Mouse (Mus musculus) G1E (cell line): Measurements from ENCODE around the gene Phldb1.

ENCODE experiments used
- CTCF ChIP-seq: IDR thresholded peaks from 2 replicates; pipeline ENCODE4 v1.5.1; 2012; ENCODE audit warnings: low read depth, low read length, inconsistent platforms, mixed read lengths
- GATA1 ChIP-seq: IDR thresholded peaks from 2 replicates; pipeline ENCODE4 v1.6.1; 2012; ENCODE audit warnings: borderline replicate concordance, low read length, inconsistent platforms, mixed read lengths
- GATA2 ChIP-seq: IDR thresholded peaks from 2 replicates; pipeline ENCODE4 v1.6.1; 2012; ENCODE audit warnings: low read depth, low read length, inconsistent platforms, borderline replicate concordance
- TAL1 ChIP-seq: conservative IDR thresholded peaks from 2 replicates; pipeline ENCODE4 v1.6.1; 2012; ENCODE audit warnings: low read depth, low read length, inconsistent platforms, mixed read lengths

DNA sequence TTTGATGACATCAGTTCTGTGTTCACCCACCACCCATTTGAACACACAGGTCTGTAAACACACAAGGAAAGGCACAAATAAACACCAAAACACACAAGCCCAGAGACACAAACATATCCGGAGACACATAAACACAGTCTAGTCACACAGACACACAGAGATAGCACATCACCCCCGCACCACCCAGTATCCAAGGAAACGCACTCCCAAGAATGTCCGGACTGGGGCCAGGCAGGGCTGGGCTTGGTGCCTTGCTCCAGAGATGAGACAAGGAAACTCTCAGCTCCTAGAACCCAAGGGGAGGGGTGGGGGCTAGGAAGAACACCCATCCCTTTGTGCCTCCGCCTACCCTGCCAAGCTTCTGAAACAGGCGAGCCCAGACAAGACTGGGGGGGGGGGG lies 10.8 kb downstream of the Phldb1 start:
- TF ChIP-seq CTCF (no peak), TAL1 (no peak), GATA1 (no peak), GATA2 (no peak)
